Mouse (Mus musculus) kidney, adult 2 months (tissue): ENCODE measurements around the gene Prpf3. TPM values are rescaled to one million over a fixed set of nuclear protein-coding genes. Genes with fewer than 3 reads are reported as not detected.
A peak's percentile ranks its signal among the peaks of the same experiment; 100 is the strongest.
"Not testable (repeated sequence)": the region's sequence is repeated elsewhere in the genome, so short reads cannot be mapped to it uniquely, and the experiment has no call there.

ENCODE experiments used
- DNase-seq: peaks from one replicate; pipeline ENCODE4 v3.0.0; 2021
- H3K27ac ChIP-seq: fragments of 200-500 bp; 2 replicates; pipeline ENCODE4 v1.5.1; 2012; ENCODE audit warnings: low read depth, low read length, control low read depth, inconsistent platforms; ENCODE audit not compliant: insufficient read depth
- H3K27me3 ChIP-seq: fragments of 200-500 bp; replicated peaks from 2 replicates; pipeline ENCODE4 v1.6.1; 2012; ENCODE audit warnings: mild to moderate bottlenecking, moderate library complexity, low read length, inconsistent platforms; ENCODE audit not compliant: control insufficient read depth, insufficient read depth
- H3K36me3 ChIP-seq: fragments of 200-500 bp; 2 replicates; pipeline ENCODE4 v1.6.1; 2012; ENCODE audit warnings: mild to moderate bottlenecking, moderate library complexity, low read length, inconsistent platforms; ENCODE audit not compliant: control insufficient read depth, insufficient read depth
- H3K4me1 ChIP-seq: fragments of 200-500 bp; 2 replicates; pipeline ENCODE4 v1.6.1; 2011; ENCODE audit warnings: low read length; ENCODE audit not compliant: control insufficient read depth, insufficient read depth
- H3K4me3 ChIP-seq: fragments of 200-500 bp; 2 replicates; pipeline ENCODE4 v1.5.1; 2011; ENCODE audit warnings: mild to moderate bottlenecking, low read depth, low read length, control low read depth; ENCODE audit not compliant: insufficient read depth
- CTCF ChIP-seq: fragments of 200-500 bp; conservative IDR thresholded peaks from 2 replicates; pipeline ENCODE4 v1.5.1; 2011; ENCODE audit warnings: low read depth, mild to moderate bottlenecking, control low read depth, low read length, moderate library complexity, mixed read lengths; ENCODE audit not compliant: insufficient read depth, insufficient read length
- POLR2A ChIP-seq: fragments of 200-500 bp; IDR thresholded peaks from one replicate; pipeline ENCODE4 v1.6.1; 2011; ENCODE audit warnings: low read depth, low read length, control low read depth
- WGBS: fragments of 180-500 bp; shearing (Covaris S2); methylation state at CpG from one replicate; pipeline ENCODE4 v1.1.7; 2018; 5-methylcytosine and 5-hydroxymethylcytosine counted together
- polyA plus RNA-seq: library from polyadenylated mRNA; depleted of rRNA; stranded (reverse); fragments of >200 nt; gene quantifications from 2 replicates; pipeline ENCODE4 v1.2.3, GENCODE M21; 2012

Gene Prpf3
- polyA plus RNA-seq, 1 experiment = 14.6 TPM

- no peak overlapping the region for H3K4me3 ChIP-seq
- H3K27ac ChIP-seq = no peak overlapping the region
- whole genome bisulfite sequencing = 54% methylated on average over 13 of the region's 13 CpGs
- no peak for DNase-seq
- H3K36me3 ChIP-seq = no peaks in the 10 kb centered on the region
- no peaks in the 10 kb centered on the region for H3K27me3 ChIP-seq
- peaks cover 15% of the 10 kb centered on the region for H3K4me1 ChIP-seq
- TF ChIP-seq CTCF (no peak), POLR2A (no peak)
Observed at GRCm38 (mm10) chr3:95899800-95900524, 44.3 kb upstream of the Prpf3 start.

- H3K4me3 ChIP-seq, H3K27me3 ChIP-seq, H3K36me3 ChIP-seq, H3K4me1 ChIP-seq, DNase-seq, H3K27ac ChIP-seq: not testable (repeated sequence)
- WGBS = 77% methylated on average over 7 of the region's 7 CpGs
Observed at GRCm38 (mm10) chr3:95895501-95895900, 39.8 kb upstream of the Prpf3 start.

- Histone ChIP-seq H3K36me3 (no peaks in the 10 kb centered on the region), H3K27me3 (no peaks in the 10 kb centered on the region), H3K4me1 (peaks cover 5% of the 10 kb centered on the region), H3K4me3 (peak overlapping the region; percentile 76), H3K27ac (peak overlapping the region; percentile 93)
- WGBS = 3% methylated on average over 16 of the region's 16 CpGs
- DNase-seq = peak; percentile 88
- TF ChIP-seq POLR2A = no peak
- no peak for TF ChIP-seq CTCF
Observed at GRCm38 (mm10) chr3:95894317-95895160, 38.9 kb upstream of the Prpf3 start.

- H3K27ac ChIP-seq = peak within 1 kb of the TSS; percentile 93
- WGBS = under 1% methylated on average over 28 of the region's 43 CpGs
- DNase-seq = peak; percentile 99
- peak within 1 kb of the TSS; percentile 76 for H3K4me3 ChIP-seq
- not testable (repeated sequence) for H3K36me3 ChIP-seq, H3K27me3 ChIP-seq, H3K4me1 ChIP-seq
Observed at GRCm38 (mm10) chr3:95893606-95894316, 38.1 kb upstream of the Prpf3 start, which contains the start of gene Aph1a. Aph1a (plus strand) TSS chr3:95893969.

- no peaks in the 10 kb centered on the region for H3K27me3 ChIP-seq
- WGBS = 15% methylated on average over 7 of the region's 7 CpGs
- peak overlapping the region; percentile 72 for H3K27ac ChIP-seq
- H3K4me1 ChIP-seq = peaks cover 5% of the 10 kb centered on the region
- no peak for DNase-seq
- no peaks in the 10 kb centered on the region for H3K36me3 ChIP-seq
- TF ChIP-seq POLR2A (no peak), CTCF (no peak)
- no peak overlapping the region for H3K4me3 ChIP-seq
Observed at GRCm38 (mm10) chr3:95893126-95893525, 37.4 kb upstream of the Prpf3 start.

- 46% methylated on average over 11 of the region's 11 CpGs for WGBS
- H3K27ac ChIP-seq = no peak overlapping the region
- no peaks in the 10 kb centered on the region for H3K27me3 ChIP-seq
- TF ChIP-seq CTCF = no peak
- TF ChIP-seq POLR2A = no peak
- peaks cover 9% of the 10 kb centered on the region for H3K4me1 ChIP-seq
- H3K4me3 ChIP-seq = no peak overlapping the region
- DNase-seq = no peak
- H3K36me3 ChIP-seq = no peaks in the 10 kb centered on the region
Observed at GRCm38 (mm10) chr3:95892066-95893052, 36.7 kb upstream of the Prpf3 start.
